Mouse (Mus musculus) C2C12 (cell line): ENCODE data around the gene Fam229b.

Experiments
- CEBPB ChIP-seq: IDR thresholded peaks from one replicate; pipeline ENCODE4 v1.6.1; 2011; ENCODE audit warnings: low read depth, mild to moderate bottlenecking, control low read depth, moderate library complexity
- CTCF ChIP-seq: IDR thresholded peaks from one replicate; pipeline ENCODE4 v1.5.1; 2011; ENCODE audit not compliant: control insufficient read depth, insufficient read depth, insufficient read length
- MYOD1 ChIP-seq: IDR thresholded peaks from one replicate; pipeline ENCODE4 v1.6.1; 2011; ENCODE audit warnings: low read depth; ENCODE audit not compliant: control insufficient read depth, insufficient read length

DNA sequence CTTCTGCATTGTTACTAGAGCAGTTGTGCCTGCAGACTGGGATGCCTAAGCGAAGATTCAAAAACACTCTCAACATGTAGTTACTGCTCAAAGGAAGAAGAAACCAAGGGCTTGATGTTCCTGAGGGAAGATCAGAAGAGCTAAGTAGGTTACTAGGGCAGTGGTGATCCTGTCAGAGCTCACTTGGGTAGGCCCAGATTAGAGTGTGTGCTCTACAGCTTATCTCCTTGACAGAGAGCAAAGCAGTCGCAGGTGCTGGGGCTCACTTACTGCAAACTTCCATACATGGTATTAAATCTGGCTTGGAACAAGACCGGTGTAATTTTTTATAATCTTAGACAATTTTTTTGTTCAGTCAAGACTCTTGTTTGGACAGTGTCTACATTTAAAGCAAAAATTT is 4.1 kb upstream of the Fam229b start:
- TF ChIP-seq CEBPB (no peak), CTCF (no peak), MYOD1 (no peak)
